Mouse (Mus musculus): Measurements from ENCODE around the gene Actrt1. TPM values are rescaled to one million over a fixed set of nuclear protein-coding genes. Genes with fewer than 3 reads are reported as not detected.

Actrt1 gene
- not detected in 2 replicates for polyA plus RNA-seq (2015; fragmentation: Nextera tagmentation; extraction: Ambion mirVana)

GRCm38 (mm10) chrX:46328707-46329106, at the start of gene Actrt1:
Gene Actrt1, plus strand, starts transcription at chrX:46329007.

